Mouse (Mus musculus) c-Kit-positive CD71-positive TER-119-positive erythroid progenitor cells, embryonic 14.5 days (primary cell): ENCODE results near the gene Exoc6.
"Not testable (repeated sequence)": the region's sequence is repeated elsewhere in the genome, so short reads cannot be mapped to it uniquely, and the experiment has no call there.

Source experiments
- DNase-seq: peaks from one replicate; pipeline ENCODE4 v3.0.0-alpha.2; 2013; ENCODE audit warnings: low spot score

Exoc6 gene

GRCm38 (mm10) chr19:37550101-37551039, at the start of gene Exoc6:
Gene Exoc6 (plus strand): TSS chr19:37550418.
- DNase-seq: peak; percentile 79

GRCm38 (mm10) chr19:37502996-37503395, 47.2 kb upstream of the Exoc6 start:
- no peak for DNase-seq

- DNase-seq: no peak
Measured at GRCm38 (mm10) chr19:37506066-37506465, 44.2 kb upstream of the Exoc6 start.

GRCm38 (mm10) chr19:37506614-37507013, 43.6 kb upstream of the Exoc6 start:
- no peak for DNase-seq

- DNase-seq: peak; percentile 79
Measured at GRCm38 (mm10) chr19:37509725-37510124, 40.5 kb upstream of the Exoc6 start.

- no peak for DNase-seq
Measured at GRCm38 (mm10) chr19:37514811-37515292, 35.4 kb upstream of the Exoc6 start.

- DNase-seq: no peak
Measured at GRCm38 (mm10) chr19:37517419-37517818, 32.8 kb upstream of the Exoc6 start.

- DNase-seq: no peak
Measured at GRCm38 (mm10) chr19:37520740-37521433, 29.3 kb upstream of the Exoc6 start.

- DNase-seq: no peak
Measured at GRCm38 (mm10) chr19:37521434-37521781, 28.8 kb upstream of the Exoc6 start.

GRCm38 (mm10) chr19:37523280-37524062, 26.7 kb upstream of the Exoc6 start:
- DNase-seq: no peak

GRCm38 (mm10) chr19:37525925-37526324, 24.3 kb upstream of the Exoc6 start:
- DNase-seq: no peak

- DNase-seq: no peak
Measured at GRCm38 (mm10) chr19:37526768-37527167, 23.4 kb upstream of the Exoc6 start.

GRCm38 (mm10) chr19:37527736-37528135, 22.5 kb upstream of the Exoc6 start:
- DNase-seq: not testable (repeated sequence)

- no peak for DNase-seq
Measured at GRCm38 (mm10) chr19:37528581-37528980, 21.6 kb upstream of the Exoc6 start.

GRCm38 (mm10) chr19:37529296-37529695, 20.9 kb upstream of the Exoc6 start:
- no peak for DNase-seq

GRCm38 (mm10) chr19:37529975-37530515, 20.2 kb upstream of the Exoc6 start:
- DNase-seq: peak; percentile 74

- no peak for DNase-seq
Measured at GRCm38 (mm10) chr19:37530601-37531000, 19.6 kb upstream of the Exoc6 start.

GRCm38 (mm10) chr19:37531200-37531845, 18.9 kb upstream of the Exoc6 start:
- no peak for DNase-seq

GRCm38 (mm10) chr19:37533196-37533595, 17.0 kb upstream of the Exoc6 start:
- DNase-seq: no peak

- DNase-seq: no peak
Measured at GRCm38 (mm10) chr19:37534737-37535365, 15.4 kb upstream of the Exoc6 start.

GRCm38 (mm10) chr19:37536426-37536825, 13.8 kb upstream of the Exoc6 start:
- no peak for DNase-seq
